In the genomic region with DNA sequence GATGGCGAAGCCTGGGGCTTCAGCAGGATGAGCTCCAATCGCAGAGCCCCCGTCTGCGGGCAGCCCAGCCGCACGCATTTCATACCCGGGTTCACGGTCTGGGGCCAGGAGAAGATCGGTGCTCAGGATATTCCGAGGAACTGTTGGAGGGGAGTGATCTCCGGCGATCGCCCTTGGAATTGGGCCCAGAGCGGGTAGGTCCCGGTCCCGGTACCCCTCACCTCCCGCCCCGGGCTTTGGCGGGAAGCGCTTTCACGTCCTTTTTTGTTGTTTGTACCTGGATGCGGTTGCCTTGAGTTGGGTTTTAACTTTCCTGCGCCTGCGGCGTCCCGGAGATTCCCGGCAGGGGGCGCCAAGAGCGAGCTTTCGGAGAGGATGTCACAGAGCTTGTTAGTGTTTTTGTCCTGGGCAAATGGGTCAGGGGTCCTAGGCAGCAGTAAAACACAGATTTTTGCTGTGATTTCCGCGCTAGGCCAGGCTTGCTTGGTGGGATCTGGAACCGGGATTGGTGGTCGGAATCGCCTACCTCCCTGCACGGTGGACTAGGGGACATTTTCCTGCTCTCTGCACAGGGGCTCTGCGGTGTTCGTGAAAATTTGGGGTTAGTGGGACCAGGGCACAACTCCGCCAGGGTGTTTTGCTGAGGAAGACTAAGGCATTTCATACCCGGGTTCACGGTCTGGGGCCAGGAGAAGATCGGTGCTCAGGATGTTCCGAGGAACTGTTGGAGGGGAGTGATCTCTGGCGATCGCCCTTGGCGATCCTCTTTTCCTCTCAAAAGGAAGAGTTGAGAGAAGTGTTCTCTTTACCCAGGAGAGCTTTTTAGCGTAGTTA, we compare ENCODE assay signal across 8 mouse cellular contexts. TPM values are rescaled to one million over a fixed set of nuclear protein-coding genes. Genes with fewer than 3 reads are reported as not detected.
DNase-seq lines count a peak whose midpoint lies in the region; ATAC-seq and TF ChIP-seq lines count a peak whose summit lies in the region.

No protein-coding gene starts in this region.

- 2% methylated on average over 47 of the region's 47 CpGs for WGBS in liver, postnatal 0 days (ENCODE audit: insufficient replicate concordance)

- peak overlapping the region; percentile 93 for H3K4me2 ChIP-seq in liver, postnatal 0 days (ENCODE audit: low read depth, low read length)

- TF ChIP-seq EP300 in liver, postnatal 0 days (IDR thresholded peaks at IDR 0.05; ENCODE audit: low read depth) = no peak

- H3K4me1 ChIP-seq in ES-E14 (ENCODE audit: control insufficient read depth in 2 of 2, insufficient read depth in 2 of 2, low read length in 2 of 2, poor library complexity in 1 of 2) = no peaks in the 10 kb centered on the region
- peaks cover 14% of the 10 kb centered on the region for H3K4me1 ChIP-seq in liver, postnatal 0 days (ENCODE audit: insufficient read depth)

- peak; percentile 89 for TF ChIP-seq CTCF in layer of hippocampus, adult 2 months (conservative IDR thresholded peaks at IDR 0.05)
- TF ChIP-seq CTCF in liver, postnatal 0 days (IDR thresholded peaks at IDR 0.05; ENCODE audit: low read depth) = peak; percentile 71

- DNase-seq in ES-E14 (ENCODE audit: low read depth, low spot score) = peak; percentile 79
- DNase-seq in cerebellum, adult 8-10 months = peak; percentile 94
- peak; percentile 64 to 96 for DNase-seq in frontal cortex, adult 2 months (ENCODE audit: extremely low spot score in 1 of 2, low spot score in 1 of 2)
- peak; percentile 87 to 95 for DNase-seq in layer of hippocampus, adult 2 months (ENCODE audit: low spot score in 2 of 2)
- DNase-seq in liver, postnatal 0 days = peak; percentile 81
- peak; percentile 57 for DNase-seq in ovary, adult 18-20 months (ENCODE audit: low spot score)
- DNase-seq in thymus, postnatal 36 days = peak; percentile 6 to 15

- H3K27me3 ChIP-seq in liver, postnatal 0 days (ENCODE audit: insufficient read depth, low read length) = peaks cover 13% of the 10 kb centered on the region; the same call in 1 of the 2 replicates

- peak overlapping the region; percentile 56; the same call in 1 of the 2 replicates for H3K9ac ChIP-seq in ES-E14 (ENCODE audit: insufficient read depth, low read depth, low read length, poor library complexity, severe bottlenecking)
- H3K9ac ChIP-seq in liver, postnatal 0 days (replicated peaks) = no peak overlapping the region

- peak overlapping the region; percentile 69 to 71 for H3K4me3 ChIP-seq in ES-E14 (ENCODE audit: insufficient read depth in 1 of 2, low read depth in 1 of 2, low read length in 2 of 2, poor library complexity in 1 of 2, severe bottlenecking in 1 of 2)
- H3K4me3 ChIP-seq in layer of hippocampus, adult 2 months = peak overlapping the region; percentile 78
- H3K4me3 ChIP-seq in liver, postnatal 0 days (ENCODE audit: low read depth, low read length) = peak overlapping the region; percentile 61

- no peaks in the 10 kb centered on the region for H3K36me3 ChIP-seq in ES-E14 (ENCODE audit: control insufficient read depth, insufficient read depth, low read length, poor library complexity, severe bottlenecking)
- no peaks in the 10 kb centered on the region for H3K36me3 ChIP-seq in liver, postnatal 0 days (replicated peaks; ENCODE audit: insufficient read depth, low read length)

- in situ Hi-C loops in ES-E14 (cut with MboI; ENCODE audit: low sequenced_read_pairs in 2 of 2, unreplicated experiment in 2 of 2) = no loop called here

- peak; percentile 48 to 57 for ATAC-seq in hematopoietic stem cell, adult 5-6 weeks (replicated peaks in 1 of 2; ENCODE audit: insufficient read depth in 1 of 2, low FRiP score in 2 of 2, low TSS enrichment in 1 of 2, low read depth in 1 of 2, poor library complexity in 2 of 2, severe bottlenecking in 2 of 2)
- no peak for ATAC-seq in liver, postnatal 0 days

- H3K9me3 ChIP-seq in ES-E14 (ENCODE audit: control insufficient read depth, insufficient read depth, low read depth, low read length) = no peaks in the 10 kb centered on the region
- no peaks in the 10 kb centered on the region for H3K9me3 ChIP-seq in liver, postnatal 0 days (ENCODE audit: low read length)

- no peak overlapping the region for H3K27ac ChIP-seq in ES-E14 (ENCODE audit: insufficient read depth, low read depth, low read length, poor library complexity, severe bottlenecking)
- peak overlapping the region; percentile 87 for H3K27ac ChIP-seq in layer of hippocampus, adult 2 months
- no peak overlapping the region for H3K27ac ChIP-seq in liver, postnatal 0 days (ENCODE audit: low read depth)

TF ChIP-seq in ES-E14, 5 proteins besides CTCF, POLR2A, EP300 and RAD21:
- TF ChIP-seq CHD2 (IDR thresholded peaks at IDR 0.05; ENCODE audit: low read depth, low read length) = no peak
- TF ChIP-seq ZC3H11A (IDR thresholded peaks at IDR 0.05; ENCODE audit: borderline replicate concordance, low read depth, low read length) = peak; percentile 72

RNA-seq across cellular contexts. Expression of a gene that starts 1.4 kb away (rescaled TPM):
- total RNA-seq in ES-E14 (2012; rRNA removed) = 2.5 and 2.7 TPM in 2 replicates
- polyA plus RNA-seq in frontal cortex, adult 2 months (2012; rRNA removed) = 10.4 and 10.5 TPM in 2 replicates
- total RNA-seq in hematopoietic stem cell, adult 5-6 weeks (2017) = not detected in 2 replicates
- total RNA-seq in layer of hippocampus, adult 2 months (2021) = 10 to 100 TPM; 90.1 to 98.1 TPM
- polyA plus RNA-seq in liver, postnatal 0 days (2015; fragmentation: Nextera tagmentation; extraction: Ambion mirVana) = 0.36 and 0.44 TPM in 2 replicates

Comparison
In these comparisons a context has a peak if more than half of its experiments do, and no peak if none do; other contexts are left out.
1. DNase-seq: peak in every context shown above with its lines; median percentile 94 in cerebellum, adult 8-10 months; 91 in layer of hippocampus, adult 2 months; 81 in liver, postnatal 0 days; 80 in frontal cortex, adult 2 months; 79 in ES-E14; 57 in ovary, adult 18-20 months; 10 in thymus, postnatal 36 days.
2. RNA of a gene that starts 1.4 kb away (total RNA-seq): 90.1 to 98.1 TPM in layer of hippocampus, adult 2 months; 2.5 to 2.7 TPM in ES-E14 and not detected in hematopoietic stem cell, adult 5-6 weeks; every median in the first group is over 10 times any median in the second.
3. Peak in every context shown above with its lines, with median percentiles within 50 percentile points of each other: H3K4me3 ChIP-seq.